Mouse (Mus musculus) kidney, adult 2 months (tissue): Measurements from ENCODE around the gene Mboat7.

Experiments used
- CTCF ChIP-seq: fragments of 200-500 bp; conservative IDR thresholded peaks from 2 replicates; pipeline ENCODE4 v1.5.1; 2011; ENCODE audit warnings: low read depth, mild to moderate bottlenecking, control low read depth, low read length, moderate library complexity, mixed read lengths; ENCODE audit not compliant: insufficient read depth, insufficient read length
- POLR2A ChIP-seq: fragments of 200-500 bp; IDR thresholded peaks from one replicate; pipeline ENCODE4 v1.6.1; 2011; ENCODE audit warnings: low read depth, low read length, control low read depth

DNA sequence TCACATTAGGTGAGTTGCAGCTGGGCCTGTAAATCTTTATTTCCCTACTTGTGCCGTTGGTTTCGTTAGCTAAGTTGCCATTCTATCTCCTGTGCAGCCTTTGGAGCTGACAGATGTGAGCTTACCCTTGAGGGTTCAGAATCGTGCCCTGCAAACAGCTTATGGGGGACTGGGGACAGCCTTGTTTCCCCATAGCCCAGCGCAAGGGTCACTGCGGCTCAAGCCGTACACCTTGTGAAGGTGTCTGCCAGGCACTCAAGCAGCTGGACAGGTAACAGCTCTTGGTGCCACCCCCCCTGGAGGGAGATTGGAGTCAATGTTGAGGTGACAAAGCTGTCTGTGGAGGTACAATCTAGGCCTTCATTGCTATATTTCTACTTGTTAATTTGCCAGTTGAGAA lies 12.6 kb upstream of the Mboat7 start:
- no peak for TF ChIP-seq CTCF
- no peak for TF ChIP-seq POLR2A
